Comparison of ENCODE assay signal across 24 mouse cellular contexts in the genomic region with DNA sequence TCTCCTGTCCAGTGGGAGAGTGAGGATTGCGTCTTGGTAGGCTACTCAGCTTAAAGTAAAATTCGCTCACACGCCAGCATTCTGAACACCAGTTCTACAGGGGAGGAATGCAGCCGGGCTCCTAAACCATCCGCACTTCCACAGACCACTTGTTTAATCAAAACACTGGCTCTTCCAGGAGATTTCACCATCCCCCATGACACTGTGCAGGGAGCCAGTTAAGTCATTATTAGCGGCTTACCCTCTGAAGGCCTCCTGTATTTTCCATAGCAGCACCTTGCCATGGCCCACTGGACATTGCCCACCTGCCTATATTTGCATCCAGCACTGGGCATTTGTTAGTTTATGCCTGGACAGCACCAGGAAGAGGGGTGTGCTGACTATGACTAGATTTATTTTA.
DNase-seq lines count a peak whose midpoint lies in the region; ATAC-seq lines count a peak whose summit lies in the region.
"Had no signal": no experiment of that assay in that cellular context is flagged by ENCODE, and none has a peak within 500 bp of the region (broad histone marks: within the 10 kb centered on the region; RNA-seq: fewer than 3 reads in every experiment).

No protein-coding gene starts in this region.

- WGBS in forebrain, embryonic 14.5 days = 51% methylated on average over 6 of the region's 6 CpGs
- 50% methylated on average over 6 of the region's 6 CpGs for WGBS in forebrain, embryonic 11.5 days
- 14% methylated on average over 6 of the region's 6 CpGs for WGBS in heart, embryonic 13.5 days
- WGBS in kidney, embryonic 14.5 days = 34% methylated on average over 6 of the region's 6 CpGs

- intact Hi-C loops in heart, postnatal 14 days (cut with DNase I) = no loop called here

- ATAC-seq in forebrain, embryonic 14.5 days = no peak
- ATAC-seq in forebrain, embryonic 11.5 days (replicated peaks; ENCODE audit: low FRiP score) = no peak
- ATAC-seq in heart, embryonic 13.5 days (ENCODE audit: extremely low read depth, insufficient number of reproducible peaks, low FRiP score, low TSS enrichment) = no peak
- ATAC-seq in kidney, embryonic 14.5 days (ENCODE audit: low FRiP score, low TSS enrichment) = peak; percentile 55; the same call in 1 of the 2 replicates
- ATAC-seq: activated CD4-positive, CD25-positive, alpha-beta regulatory T cell, adult 4 months; lung, postnatal 0 days had no signal

- no peak overlapping the region for H3K4me2 ChIP-seq in forebrain, embryonic 14.5 days (ENCODE audit: low read length)
- no peak overlapping the region for H3K4me2 ChIP-seq in forebrain, embryonic 11.5 days (ENCODE audit: low read depth, low read length, severe bottlenecking)
- H3K4me2 ChIP-seq in heart, embryonic 13.5 days = peak overlapping the region; percentile 26; the same call in 1 of the 2 replicates
- H3K4me2 ChIP-seq in kidney, embryonic 14.5 days (replicated peaks; ENCODE audit: low read depth, low read length) = no peak overlapping the region
- H3K4me2 ChIP-seq: embryonic facial prominence, embryonic 13.5 days; heart, embryonic 15.5 days; limb, embryonic 15.5 days; liver, embryonic 15.5 days had no signal

- no peak for DNase-seq in forebrain, embryonic 14.5 days (ENCODE audit: low spot score)
- DNase-seq in forebrain, embryonic 11.5 days (ENCODE audit: low spot score) = no peak
- DNase-seq in heart, postnatal 14 days = no peak
- DNase-seq in kidney, postnatal 14 days = no peak
- DNase-seq in retina, embryonic 14.5 days (ENCODE audit: low spot score) = peak; percentile 20
- no peak for DNase-seq in retina, postnatal 1 day
- DNase-seq: adrenal gland, postnatal 10 days; cerebellum, adult 9-11 months; gastrocnemius, postnatal 14 days; kidney, postnatal 10 days; right cerebral cortex, postnatal 25 days; thymus, adult 2 months had no signal

- peaks cover 14% of the 10 kb centered on the region for H3K4me1 ChIP-seq in forebrain, embryonic 14.5 days (ENCODE audit: control insufficient read depth, insufficient read depth, low read length)
- no peaks in the 10 kb centered on the region for H3K4me1 ChIP-seq in forebrain, embryonic 11.5 days (replicated peaks; ENCODE audit: control insufficient read depth, insufficient read depth, low read length)
- H3K4me1 ChIP-seq in heart, embryonic 13.5 days = peaks cover 25% of the 10 kb centered on the region
- peaks cover 4% of the 10 kb centered on the region; the same call in 1 of the 2 replicates for H3K4me1 ChIP-seq in kidney, embryonic 14.5 days (ENCODE audit: control insufficient read depth, insufficient read depth, low read length)
- H3K4me1 ChIP-seq: embryonic facial prominence, embryonic 13.5 days; liver, embryonic 15.5 days had no signal

- H3K9ac ChIP-seq in forebrain, embryonic 14.5 days (ENCODE audit: low read length) = no peak overlapping the region
- H3K9ac ChIP-seq in forebrain, embryonic 11.5 days (ENCODE audit: low read length) = no peak overlapping the region
- 0 out of 2 replicates have a peak overlapping the region, but pooled peaks have one; percentile 50 for H3K9ac ChIP-seq in heart, embryonic 13.5 days
- no peak overlapping the region for H3K9ac ChIP-seq in kidney, embryonic 14.5 days (ENCODE audit: low read depth, low read length)
- H3K9ac ChIP-seq: embryonic facial prominence, embryonic 13.5 days; heart, embryonic 15.5 days; hindbrain, embryonic 15.5 days; limb, embryonic 15.5 days; liver, embryonic 15.5 days; neural tube, embryonic 15.5 days had no signal

- H3K9me3 ChIP-seq in forebrain, embryonic 14.5 days (replicated peaks; ENCODE audit: control insufficient read depth, low read length) = no peaks in the 10 kb centered on the region
- H3K9me3 ChIP-seq in forebrain, embryonic 11.5 days (ENCODE audit: control insufficient read depth, low read length) = no peaks in the 10 kb centered on the region
- no peaks in the 10 kb centered on the region for H3K9me3 ChIP-seq in heart, embryonic 13.5 days
- no peaks in the 10 kb centered on the region for H3K9me3 ChIP-seq in kidney, embryonic 14.5 days (ENCODE audit: control insufficient read depth, low read length)
- H3K9me3 ChIP-seq: embryonic facial prominence, embryonic 13.5 days; heart, embryonic 15.5 days; hindbrain, embryonic 15.5 days; limb, embryonic 15.5 days; liver, embryonic 15.5 days; midbrain, embryonic 13.5 days; neural tube, embryonic 15.5 days had no signal

- H3K4me3 ChIP-seq in forebrain, embryonic 14.5 days (ENCODE audit: low read depth, low read length) = no peak overlapping the region
- no peak overlapping the region for H3K4me3 ChIP-seq in forebrain, embryonic 11.5 days (ENCODE audit: low read depth, low read length)
- no peak overlapping the region for H3K4me3 ChIP-seq in heart, embryonic 13.5 days
- H3K4me3 ChIP-seq in kidney, embryonic 14.5 days (ENCODE audit: low read length) = no peak overlapping the region
- H3K4me3 ChIP-seq: embryonic facial prominence, embryonic 13.5 days; heart, embryonic 15.5 days; hindbrain, embryonic 15.5 days; limb, embryonic 15.5 days; liver, embryonic 15.5 days; midbrain, embryonic 13.5 days; neural tube, embryonic 15.5 days had no signal

- H3K36me3 ChIP-seq in forebrain, embryonic 14.5 days (ENCODE audit: control insufficient read depth, insufficient read depth, low read length) = no peaks in the 10 kb centered on the region
- no peaks in the 10 kb centered on the region for H3K36me3 ChIP-seq in forebrain, embryonic 11.5 days (ENCODE audit: control insufficient read depth, insufficient read depth, low read length)
- no peaks in the 10 kb centered on the region for H3K36me3 ChIP-seq in heart, embryonic 13.5 days
- no peaks in the 10 kb centered on the region for H3K36me3 ChIP-seq in kidney, embryonic 14.5 days (ENCODE audit: control insufficient read depth, insufficient read depth, low read length)
- H3K36me3 ChIP-seq: embryonic facial prominence, embryonic 13.5 days; G1E; heart, embryonic 15.5 days; hindbrain, embryonic 15.5 days; limb, embryonic 15.5 days; liver, embryonic 15.5 days; midbrain, embryonic 13.5 days; neural tube, embryonic 15.5 days had no signal

- H3K27ac ChIP-seq in forebrain, embryonic 14.5 days (ENCODE audit: low read depth, low read length) = peak overlapping the region; percentile 58; the same call in 1 of the 2 replicates
- H3K27ac ChIP-seq in forebrain, embryonic 11.5 days (ENCODE audit: low read depth, low read length) = no peak overlapping the region
- H3K27ac ChIP-seq in heart, embryonic 13.5 days (replicated peaks) = peak overlapping the region; percentile 66
- no peak overlapping the region for H3K27ac ChIP-seq in kidney, embryonic 14.5 days (ENCODE audit: low read depth, low read length)
- H3K27ac ChIP-seq: embryonic facial prominence, embryonic 13.5 days; heart, embryonic 15.5 days; hindbrain, embryonic 15.5 days; limb, embryonic 15.5 days; liver, embryonic 15.5 days had no signal

- no peaks in the 10 kb centered on the region for H3K27me3 ChIP-seq in forebrain, embryonic 14.5 days (replicated peaks; ENCODE audit: control insufficient read depth, insufficient read depth, low read length)
- H3K27me3 ChIP-seq in forebrain, embryonic 11.5 days (ENCODE audit: control insufficient read depth, insufficient read depth, low read length) = no peaks in the 10 kb centered on the region
- H3K27me3 ChIP-seq in heart, embryonic 13.5 days (replicated peaks) = no peaks in the 10 kb centered on the region
- no peaks in the 10 kb centered on the region for H3K27me3 ChIP-seq in kidney, embryonic 14.5 days (ENCODE audit: control insufficient read depth, insufficient read depth, low read length)
- H3K27me3 ChIP-seq: embryonic facial prominence, embryonic 13.5 days; heart, embryonic 15.5 days; hindbrain, embryonic 15.5 days; limb, embryonic 15.5 days; liver, embryonic 15.5 days; midbrain, embryonic 13.5 days; neural tube, embryonic 15.5 days had no signal

Comparison
In these comparisons a context has a peak if more than half of its experiments do, and no peak if none do; other contexts are left out.
1. H3K27ac ChIP-seq: peak in forebrain, embryonic 14.5 days (single experiment) and heart, embryonic 13.5 days (single experiment); none in forebrain, embryonic 11.5 days (single experiment) and kidney, embryonic 14.5 days (single experiment).